Mouse (Mus musculus) kidney, postnatal 25 days (tissue): ENCODE measurements around the gene Hoxd8.

Experiments used
- DNase-seq, 2 experiments: peaks; one replicate each; pipeline ENCODE4 v3.0.0; 2021; ENCODE audit warnings: mixed read lengths in 2 of 2

Gene Hoxd8

DNA sequence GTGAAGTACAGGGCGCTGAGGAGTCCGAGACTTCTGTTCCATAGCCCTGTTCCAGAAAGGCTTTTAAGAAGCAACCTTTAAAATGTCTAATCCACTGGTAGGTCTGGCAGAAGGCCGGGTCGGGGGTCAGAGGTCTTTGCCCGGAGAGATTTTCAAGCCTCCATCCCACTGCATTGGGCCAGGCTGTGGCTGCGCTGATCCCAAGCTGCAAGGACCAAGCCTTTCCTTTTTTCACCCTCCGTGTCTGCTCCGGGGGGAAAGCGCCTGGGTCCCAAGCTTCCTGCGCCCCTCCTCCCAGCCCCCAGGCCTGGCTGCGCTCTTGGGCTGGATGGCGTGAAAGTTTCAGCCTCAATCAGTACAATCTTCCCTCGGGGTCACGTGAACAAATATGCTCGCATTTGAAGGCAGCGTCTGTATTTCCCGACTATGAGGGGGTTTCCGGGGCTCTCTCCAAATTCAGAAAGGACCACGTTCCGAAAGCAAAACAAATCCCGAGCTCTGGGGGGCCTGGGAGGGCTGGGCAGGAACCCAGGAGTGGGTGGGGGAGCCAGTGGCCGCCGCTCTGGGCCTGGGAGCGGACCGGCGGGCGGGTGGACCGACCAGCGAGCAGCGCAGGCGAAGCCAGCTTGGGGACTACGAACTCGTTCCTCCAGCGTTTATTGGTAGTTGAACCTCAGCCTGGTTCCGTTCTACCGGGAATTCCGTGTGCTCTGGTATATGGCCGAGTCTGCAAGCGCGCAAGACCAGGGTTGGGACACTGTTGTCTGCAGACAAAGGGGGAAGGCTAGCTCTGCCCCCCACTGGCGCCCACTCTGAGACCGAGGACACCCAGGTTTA is 31.7 kb downstream of the Hoxd8 start:
- DNase-seq: no peak

GRCm38 (mm10) chr2:74736688-74737577 is 32.5 kb downstream of the Hoxd8 start:
- no peak for DNase-seq

GRCm38 (mm10) chr2:74737578-74738070 is 33.2 kb downstream of the Hoxd8 start:
- no peak for DNase-seq

DNA sequence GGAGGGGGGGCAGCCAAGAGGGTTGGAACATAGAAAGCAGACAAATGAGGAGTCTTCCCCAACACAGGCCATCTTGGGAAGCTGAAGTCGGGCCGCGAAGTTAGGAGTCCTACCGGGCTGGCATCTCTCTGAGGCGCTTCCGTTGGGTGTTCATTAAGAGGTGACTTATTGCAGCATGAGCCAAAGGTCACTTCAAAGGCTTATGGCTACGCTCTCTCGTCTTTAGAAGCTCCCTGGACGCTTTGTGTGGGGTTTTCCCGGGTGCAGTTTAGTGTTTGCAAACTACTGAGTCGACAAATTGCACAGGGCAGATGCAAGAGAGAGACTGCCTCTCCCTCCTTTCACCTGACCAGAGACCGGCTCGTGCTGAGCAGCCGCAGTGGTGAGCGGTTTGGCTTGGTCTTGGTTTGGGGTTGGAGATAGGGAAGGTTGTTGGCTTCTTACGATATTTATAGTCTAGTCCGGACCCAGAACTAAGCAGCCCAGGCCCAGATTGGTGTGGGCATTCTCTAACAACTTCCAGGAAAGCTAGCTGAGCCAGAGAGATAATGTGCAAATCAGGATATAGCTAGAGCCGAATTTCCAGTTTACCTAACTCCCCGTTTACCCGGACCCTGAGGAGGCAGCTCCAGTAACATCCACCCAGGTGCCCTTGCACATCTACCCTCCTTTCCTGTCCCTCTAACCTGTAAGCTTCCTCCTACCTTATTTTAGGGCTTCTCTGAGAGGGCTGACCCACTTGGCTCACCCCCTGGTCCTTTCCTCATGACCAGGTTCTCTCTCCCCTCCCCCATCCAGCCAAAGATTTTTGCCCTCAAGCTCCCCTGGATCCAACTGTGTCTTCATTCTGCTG is 34.4 kb downstream of the Hoxd8 start:
- DNase-seq: peak in 1 of 2 experiments; percentile 50

GRCm38 (mm10) chr2:74739476-74739800 is 35.0 kb downstream of the Hoxd8 start:
- DNase-seq: no peak

DNA sequence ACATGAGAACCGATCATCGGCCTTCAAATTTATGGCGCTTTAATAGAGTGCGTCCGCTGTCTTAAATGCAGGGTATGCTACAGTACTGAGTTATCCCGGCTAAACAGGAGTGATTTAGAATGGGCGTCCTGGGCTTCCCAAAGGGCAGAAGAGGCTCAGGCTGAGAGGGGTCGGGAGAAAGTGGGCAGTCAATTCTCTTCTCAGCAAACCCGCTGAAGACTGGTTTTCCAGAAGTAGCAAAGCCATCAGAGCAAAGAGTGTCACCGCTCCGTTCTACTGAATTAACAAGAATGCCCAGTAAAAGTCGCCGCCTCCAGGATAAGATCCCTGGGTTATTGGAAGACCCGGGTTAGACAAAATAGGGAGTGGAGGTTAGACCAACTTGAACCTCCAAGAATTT is 35.5 kb downstream of the Hoxd8 start:
- no peak for DNase-seq

DNA sequence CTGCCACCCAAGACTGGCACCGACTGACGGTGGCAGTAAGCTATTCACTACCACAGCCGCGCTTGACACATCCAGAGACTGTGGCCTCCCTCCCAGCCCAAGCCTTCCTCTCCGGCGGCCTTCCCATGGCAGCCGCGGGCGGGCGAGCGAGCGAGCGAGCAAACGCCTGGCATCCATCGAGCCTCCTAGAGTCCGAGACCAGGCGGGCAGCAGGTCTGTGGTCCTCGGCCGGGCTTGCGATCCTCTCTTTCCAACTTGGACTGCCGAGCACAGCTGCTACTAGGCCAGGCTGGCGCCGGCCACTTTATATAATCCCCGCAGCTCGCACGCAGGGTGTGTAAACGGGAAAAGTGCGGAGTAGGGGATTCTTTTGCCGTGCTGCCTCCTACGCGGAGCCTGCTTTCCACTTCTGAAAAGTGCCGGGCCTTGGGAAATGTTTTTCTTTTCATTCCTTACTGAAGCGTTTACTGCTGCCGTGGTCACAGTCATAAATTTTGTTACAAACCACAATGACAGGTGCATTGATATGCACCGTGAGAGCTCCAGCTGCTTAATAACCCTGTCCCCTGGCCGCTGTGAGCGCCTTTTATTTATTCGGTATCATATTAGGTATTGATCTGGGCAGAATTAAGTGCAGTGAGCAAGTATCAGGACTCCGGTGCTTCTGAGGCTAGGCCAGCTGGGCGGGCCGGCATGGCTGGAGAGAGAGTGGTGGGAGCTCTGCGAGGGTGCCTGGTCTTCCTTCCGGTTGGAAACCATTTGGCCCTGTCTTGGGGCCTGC is 36.1 kb downstream of the Hoxd8 start:
- DNase-seq: peak in 1 of 2 experiments; percentile 57

DNA sequence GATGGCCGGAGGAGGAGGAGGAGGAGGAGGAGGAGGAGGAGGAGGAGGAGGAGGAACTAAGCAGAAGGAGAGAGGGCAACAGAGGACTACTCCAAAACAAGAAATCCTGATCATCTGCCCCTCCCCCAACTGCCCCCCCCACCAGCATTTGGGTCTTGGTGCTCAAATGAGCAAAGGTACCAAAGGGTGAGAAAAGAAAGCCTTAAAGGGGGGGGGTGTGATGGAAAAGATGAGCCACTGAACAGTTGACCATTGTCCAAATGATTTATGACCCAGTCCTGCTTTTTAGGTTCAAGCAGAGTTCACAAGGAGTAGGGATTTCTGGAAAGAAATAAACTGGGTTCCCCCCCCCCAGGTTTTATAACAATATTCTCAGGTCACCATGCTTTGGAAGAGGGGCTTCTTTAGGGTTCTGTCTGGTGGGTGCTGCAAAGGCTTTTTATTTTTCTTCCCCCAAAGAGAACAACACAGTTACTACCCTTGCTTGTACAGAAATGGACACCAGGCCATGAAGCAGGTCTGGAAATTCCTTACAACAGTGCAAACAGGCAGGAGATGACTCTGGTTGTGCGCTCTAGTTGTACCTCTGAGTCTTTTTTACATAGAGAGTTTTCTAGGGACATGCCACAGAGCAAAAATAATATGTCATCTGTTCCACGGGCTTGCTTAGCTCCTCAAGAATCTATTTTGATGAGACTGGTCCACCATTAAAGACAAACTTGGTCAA is 37.0 kb downstream of the Hoxd8 start:
- DNase-seq: no peak

GRCm38 (mm10) chr2:74741979-74742277 is 37.5 kb downstream of the Hoxd8 start:
- no peak for DNase-seq

GRCm38 (mm10) chr2:74745540-74746297 is 41.3 kb downstream of the Hoxd8 start:
- DNase-seq: no peak

- DNase-seq: no peak
Observed at GRCm38 (mm10) chr2:74746298-74746921, 42.0 kb downstream of the Hoxd8 start.

GRCm38 (mm10) chr2:74747006-74747405 is 42.6 kb downstream of the Hoxd8 start:
- no peak for DNase-seq

DNA sequence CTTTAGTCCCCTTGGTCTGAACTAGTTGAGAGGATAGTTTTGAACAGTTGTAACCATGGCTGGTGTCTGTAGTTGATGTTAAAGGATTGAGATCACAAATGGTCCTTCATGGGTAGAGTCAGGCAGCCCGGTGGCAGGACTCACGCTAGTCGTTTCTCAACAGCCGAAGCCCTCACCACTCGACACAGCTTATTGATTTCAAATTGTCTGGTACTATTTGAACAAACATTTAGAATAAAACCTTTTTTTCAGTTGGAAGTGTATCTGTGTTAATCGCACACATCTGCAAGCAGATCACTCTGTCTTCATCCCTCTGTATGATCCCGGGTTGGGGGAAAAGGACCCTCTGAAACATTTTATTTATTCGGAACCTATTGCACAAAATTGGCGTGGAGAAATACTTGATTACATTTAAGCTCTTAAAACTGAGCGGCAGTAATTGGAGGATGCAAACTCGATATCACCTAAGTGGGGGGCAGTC is 43.3 kb downstream of the Hoxd8 start:
- no peak for DNase-seq

GRCm38 (mm10) chr2:74748436-74748995 is 44.1 kb downstream of the Hoxd8 start:
- DNase-seq: no peak

- peak; percentile 60 to 83 for DNase-seq
Observed at GRCm38 (mm10) chr2:74749337-74750121, 45.1 kb downstream of the Hoxd8 start.

- no peak for DNase-seq
Observed at GRCm38 (mm10) chr2:74750731-74751250, 46.4 kb downstream of the Hoxd8 start.

- DNase-seq: no peak
Observed at GRCm38 (mm10) chr2:74751861-74752260, 47.4 kb downstream of the Hoxd8 start.

- DNase-seq: peak in 1 of 2 experiments; percentile 39
Observed at GRCm38 (mm10) chr2:74752431-74753174, 48.2 kb downstream of the Hoxd8 start.
